Mouse (Mus musculus) forebrain, embryonic 16.5 days (tissue): ENCODE results near the gene Ccdc74a. TPM values are rescaled to one million over a fixed set of nuclear protein-coding genes. Genes with fewer than 3 reads are reported as not detected.
"Not testable (repeated sequence)": the region's sequence is repeated elsewhere in the genome, so short reads cannot be mapped to it uniquely, and the experiment has no call there.

ENCODE experiments used
- ATAC-seq: fragments of 200-750 bp; cut with Nextera tagmentation; 2 replicates; pipeline ENCODE4 v1.8.0; 2017; ENCODE audit warnings: mild to moderate bottlenecking, moderate library complexity
- H3K27ac ChIP-seq: fragments of 300-500 bp; sonication (generic); 2 replicates; pipeline ENCODE4 v1.5.1; 2014; ENCODE audit warnings: low read length, control low read depth
- H3K27me3 ChIP-seq: fragments of 300-500 bp; sonication (generic); replicated peaks from 2 replicates; pipeline ENCODE4 v1.6.1; 2014; ENCODE audit warnings: low read length; ENCODE audit not compliant: control insufficient read depth, insufficient read depth
- H3K36me3 ChIP-seq: fragments of 300-500 bp; sonication (generic); 2 replicates; pipeline ENCODE4 v1.6.1; 2014; ENCODE audit not compliant: control insufficient read depth, insufficient read depth
- H3K4me1 ChIP-seq: fragments of 300-500 bp; sonication (generic); replicated peaks from 2 replicates; pipeline ENCODE4 v1.6.1; 2014; ENCODE audit warnings: low read length; ENCODE audit not compliant: control insufficient read depth, insufficient read depth
- H3K4me2 ChIP-seq: fragments of 300-500 bp; sonication (generic); 2 replicates; pipeline ENCODE4 v1.6.1; 2014; ENCODE audit warnings: mild to moderate bottlenecking, low read length, control low read depth
- H3K4me3 ChIP-seq: fragments of 300-500 bp; sonication (generic); replicated peaks from 2 replicates; pipeline ENCODE4 v1.5.1; 2014; ENCODE audit warnings: mild to moderate bottlenecking, low read length, control low read depth
- H3K9ac ChIP-seq: fragments of 300-500 bp; sonication (generic); replicated peaks from 2 replicates; pipeline ENCODE4 v1.6.1; 2014; ENCODE audit warnings: low read depth, low read length, control low read depth
- H3K9me3 ChIP-seq: fragments of 300-500 bp; sonication (generic); 2 replicates; pipeline ENCODE4 v1.6.1; 2016; ENCODE audit warnings: low read length; ENCODE audit not compliant: control insufficient read depth
- WGBS: fragments of 180-500 bp; shearing (Covaris S2); extraction: QIAGEN DNeasy Blood & Tissue Kit; methylation state at CpG from one replicate; pipeline ENCODE4 v1.1.7; 2014; 5-methylcytosine and 5-hydroxymethylcytosine counted together
- polyA plus RNA-seq: library from polyadenylated mRNA; unstranded; fragments of >200 nt; fragmentation: Nextera tagmentation; extraction: Ambion mirVana; gene quantifications from 2 replicates; pipeline ENCODE4 v1.2.1, GENCODE M21; 2015

Ccdc74a gene
- polyA plus RNA-seq: 5.5 and 7.7 TPM in 2 replicates

DNA sequence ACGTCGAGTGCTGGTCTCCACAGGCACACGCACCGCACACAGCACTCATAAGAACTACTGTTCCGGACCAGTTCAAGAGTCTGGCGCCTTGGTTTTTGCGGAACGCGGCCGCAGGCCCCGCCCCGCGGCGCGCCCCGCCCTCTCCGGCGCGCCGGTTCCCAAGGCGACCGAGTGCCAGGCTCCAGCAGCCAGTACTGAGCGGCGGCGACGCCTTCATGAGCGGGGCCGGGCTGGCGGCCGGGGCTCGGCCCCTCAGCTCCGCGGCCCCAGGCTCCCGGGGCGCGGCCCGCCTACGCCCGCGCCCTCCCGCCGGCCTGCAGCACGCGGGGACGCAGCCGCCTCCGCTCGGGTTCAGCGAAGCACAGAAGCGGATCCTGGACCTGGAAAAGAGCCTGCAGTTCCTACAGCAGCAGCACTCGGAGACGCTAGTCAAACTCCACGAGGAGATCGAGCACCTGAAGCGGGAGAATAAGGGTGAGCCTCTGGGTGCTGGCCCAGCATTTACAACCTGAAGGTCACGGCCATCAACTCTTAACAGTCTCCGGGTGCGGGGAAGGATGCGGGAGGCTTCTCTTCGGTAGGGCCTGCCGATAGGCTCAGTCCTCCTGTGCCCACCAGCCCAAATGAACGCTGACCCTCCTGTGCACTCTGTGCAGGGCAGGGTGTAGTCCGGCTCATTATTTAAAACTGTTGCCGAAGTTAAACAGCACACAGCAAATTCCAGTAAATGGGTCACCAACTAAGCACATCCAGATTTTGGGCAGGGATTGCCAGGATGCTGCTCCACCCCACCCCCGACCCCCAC, at the start of gene Ccdc74a:
Gene Ccdc74a, plus strand, starts transcription at position 161 of the 805 bp plus-strand sequence.
- Histone ChIP-seq H3K36me3 (peaks cover 8% of the 10 kb centered on the region), H3K4me3 (peak within 1 kb of the TSS; percentile 60), H3K4me1 (peaks cover 8% of the 10 kb centered on the region), H3K27ac (no peak within 1 kb of the TSS), H3K9me3 (no peaks in the 10 kb centered on the region), H3K4me2 (peak within 1 kb of the TSS; percentile 75), H3K27me3 (no peaks in the 10 kb centered on the region), H3K9ac (peak within 1 kb of the TSS; percentile 68)
- peak; percentile 97 for ATAC-seq
- WGBS: 2% methylated on average over 65 of the region's 65 CpGs

GRCm38 (mm10) chr16:17600944-17601562, 45.2 kb upstream of the Ccdc74a start:
- no peaks in the 10 kb centered on the region for H3K9me3 ChIP-seq
- WGBS: 46% methylated on average over 3 of the region's 3 CpGs
- no peak for ATAC-seq

DNA sequence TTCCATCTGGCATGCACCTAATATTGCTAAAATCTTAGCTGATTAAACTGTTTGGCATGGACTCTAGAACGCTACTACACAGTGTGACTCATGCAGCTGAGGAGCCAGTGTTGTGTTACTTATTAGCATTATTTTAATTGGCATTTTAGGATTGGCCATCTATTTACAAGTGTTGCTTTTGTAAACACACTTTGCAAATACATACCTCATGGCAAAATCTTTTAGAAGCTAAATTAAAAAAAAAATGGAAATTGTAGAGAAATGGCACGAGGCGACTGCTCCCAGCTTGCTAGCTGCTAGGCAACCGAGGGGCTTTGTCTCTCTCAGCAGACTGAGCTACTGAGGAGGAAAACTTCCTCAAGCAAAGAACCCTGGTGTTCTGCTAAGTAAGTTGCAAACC, 41.3 kb upstream of the Ccdc74a start:
- H3K27me3 ChIP-seq: no peaks in the 10 kb centered on the region

More at GRCm38 (mm10) chr16:17600944-17601562, 45.2 kb upstream of the Ccdc74a start:
- Histone ChIP-seq H3K4me1 (peaks cover 3% of the 10 kb centered on the region; the same call in 1 of the 2 replicates), H3K4me3 (no peak overlapping the region), H3K4me2 (no peak overlapping the region), H3K36me3 (no peaks in the 10 kb centered on the region), H3K27ac (no peak overlapping the region), H3K27me3 (no peaks in the 10 kb centered on the region), H3K9ac (no peak overlapping the region)

DNA sequence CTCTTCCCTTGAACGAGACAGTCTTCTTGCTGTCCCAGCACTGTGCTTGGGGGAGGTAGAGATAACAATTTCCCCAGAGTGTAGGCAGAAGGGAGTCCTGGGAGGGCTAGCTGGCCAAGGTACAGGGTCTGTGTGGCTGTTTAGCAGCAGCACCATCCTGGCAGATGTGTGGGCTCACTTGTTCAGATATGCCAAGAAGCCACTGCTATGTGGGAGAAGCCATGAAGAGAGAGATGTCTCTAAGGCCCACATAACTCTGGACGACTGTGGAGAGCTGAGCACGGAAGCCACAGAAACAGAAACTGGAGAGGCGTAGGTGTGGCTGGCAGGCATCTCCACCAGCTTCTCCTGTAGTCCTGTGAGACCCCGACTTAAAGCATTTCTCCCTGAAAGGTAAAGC, 40.6 kb upstream of the Ccdc74a start:
- no peaks in the 10 kb centered on the region for H3K36me3 ChIP-seq
- H3K4me3 ChIP-seq: no peak overlapping the region
- no peak overlapping the region for H3K9ac ChIP-seq
- ATAC-seq: no peak
- H3K27me3 ChIP-seq: no peaks in the 10 kb centered on the region
- H3K4me1 ChIP-seq: peaks cover 3% of the 10 kb centered on the region; the same call in 1 of the 2 replicates
- H3K9me3 ChIP-seq: no peaks in the 10 kb centered on the region
- WGBS: 82% methylated on average over 5 of the region's 5 CpGs
- H3K27ac ChIP-seq: no peak overlapping the region
- H3K4me2 ChIP-seq: no peak overlapping the region

More for the DNA sequence above, 41.3 kb upstream of the Ccdc74a start:
- no peak for ATAC-seq
- H3K4me1 ChIP-seq: peaks cover 3% of the 10 kb centered on the region; the same call in 1 of the 2 replicates
- no peaks in the 10 kb centered on the region for H3K9me3 ChIP-seq
- no peak overlapping the region for H3K4me2 ChIP-seq
- no peak overlapping the region for H3K27ac ChIP-seq
- no peaks in the 10 kb centered on the region for H3K36me3 ChIP-seq
- WGBS: 46% methylated on average over 4 of the region's 4 CpGs
- no peak overlapping the region for H3K9ac ChIP-seq
- no peak overlapping the region for H3K4me3 ChIP-seq

DNA sequence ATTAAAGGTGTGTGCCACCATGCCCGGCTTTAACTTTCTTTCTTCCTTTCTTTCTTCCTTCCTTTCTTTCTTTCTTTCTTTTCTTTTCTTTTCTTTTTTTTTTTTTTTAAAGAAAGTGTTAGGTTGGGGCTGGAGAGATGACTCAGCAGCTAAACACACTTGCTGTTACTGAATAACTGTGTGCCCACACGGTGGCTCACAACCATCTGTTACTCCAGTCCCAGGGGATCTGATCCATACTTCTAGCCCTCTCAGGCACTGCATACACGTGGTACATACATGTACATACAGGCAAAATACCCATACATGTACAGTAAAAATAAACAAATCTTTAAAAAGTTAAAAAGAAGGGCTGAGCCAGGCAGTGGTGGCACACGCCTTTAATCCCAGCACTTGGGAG, 34.9 kb upstream of the Ccdc74a start:
- H3K36me3 ChIP-seq: no peaks in the 10 kb centered on the region
- no peak overlapping the region for H3K4me3 ChIP-seq
- ATAC-seq: no peak
- no peaks in the 10 kb centered on the region for H3K27me3 ChIP-seq
- 67% methylated on average over 4 of the region's 4 CpGs for WGBS
- H3K4me2 ChIP-seq: no peak overlapping the region
- H3K4me1 ChIP-seq: no peaks in the 10 kb centered on the region
- H3K9ac ChIP-seq: no peak overlapping the region
- no peak overlapping the region for H3K27ac ChIP-seq
- H3K9me3 ChIP-seq: no peaks in the 10 kb centered on the region

- not testable (repeated sequence) for ATAC-seq, H3K9ac ChIP-seq, H3K9me3 ChIP-seq, H3K4me1 ChIP-seq, H3K4me3 ChIP-seq, H3K36me3 ChIP-seq, H3K4me2 ChIP-seq, H3K27me3 ChIP-seq, H3K27ac ChIP-seq
- WGBS: 89% methylated on average over 6 of the region's 6 CpGs
These were observed 31.5 kb upstream of the Ccdc74a start for GRCm38 (mm10) chr16:17614740-17615139.

GRCm38 (mm10) chr16:17616212-17616611, 30.1 kb upstream of the Ccdc74a start:
- H3K36me3 ChIP-seq: no peaks in the 10 kb centered on the region
- 88% methylated on average over 5 of the region's 5 CpGs for WGBS
- no peak overlapping the region for H3K4me2 ChIP-seq
- H3K9ac ChIP-seq: no peak overlapping the region
- peaks cover 15% of the 10 kb centered on the region for H3K4me1 ChIP-seq
- no peak overlapping the region for H3K27ac ChIP-seq
- H3K27me3 ChIP-seq: no peaks in the 10 kb centered on the region
- ATAC-seq: no peak
- no peak overlapping the region for H3K4me3 ChIP-seq
- no peaks in the 10 kb centered on the region for H3K9me3 ChIP-seq

DNA sequence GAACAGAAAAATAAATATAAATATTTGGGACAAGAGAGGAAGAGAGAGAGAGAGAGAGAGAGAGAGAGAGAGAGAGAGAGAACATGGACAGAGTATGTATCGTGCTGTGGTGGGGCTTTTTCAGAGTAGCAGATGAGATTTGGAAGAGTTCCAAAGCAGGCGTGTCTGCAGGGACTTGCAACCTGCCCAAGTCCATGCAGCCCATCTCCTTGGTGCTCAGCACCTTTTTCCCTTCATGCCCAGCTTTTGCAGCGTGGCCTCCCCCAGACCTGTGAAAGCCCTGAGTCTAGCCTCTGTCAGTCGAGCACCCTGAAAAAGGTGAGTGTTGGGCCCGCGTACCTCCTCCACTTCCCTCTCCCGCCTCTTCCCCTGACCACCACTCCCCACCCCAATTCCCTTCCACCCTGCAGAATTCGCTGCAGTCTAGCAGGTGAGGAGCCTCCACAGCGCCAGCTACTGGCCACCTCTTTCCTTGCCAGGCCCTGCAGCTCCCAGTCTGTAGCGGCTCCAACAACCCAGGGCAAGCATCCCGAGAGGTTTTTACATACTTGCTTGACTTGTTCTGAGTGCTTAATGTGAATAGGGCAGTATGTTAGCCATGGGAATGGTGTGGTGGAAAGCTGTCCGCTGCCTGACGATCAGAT, 28.2 kb upstream of the Ccdc74a start:
- Histone ChIP-seq H3K4me1 (peaks cover 15% of the 10 kb centered on the region), H3K9me3 (no peaks in the 10 kb centered on the region), H3K27ac (no peak overlapping the region), H3K9ac (no peak overlapping the region), H3K4me2 (no peak overlapping the region), H3K4me3 (no peak overlapping the region), H3K27me3 (no peaks in the 10 kb centered on the region), H3K36me3 (0 out of 2 replicates have a peak, but pooled peaks cover 3% of the 10 kb centered on the region)
- peak; percentile 45; the same call in 1 of the 2 replicates for ATAC-seq
- 18% methylated on average over 13 of the region's 13 CpGs for WGBS
